Mouse (Mus musculus): Measurements from ENCODE around the gene Ptprf. TPM values are rescaled to one million over a fixed set of nuclear protein-coding genes. Genes with fewer than 3 reads are reported as not detected.

Gene Ptprf
- polyA plus RNA-seq, 1 experiment: 0.67 TPM

- Histone ChIP-seq H3K27ac (replicated peaks; ENCODE audit: low read depth, low read length) (no peak overlapping the region), H3K4me3 (ENCODE audit: insufficient read depth, low read depth, low read length) (no peak overlapping the region), H3K4me1 (ENCODE audit: control insufficient read depth, insufficient read depth, insufficient read length, low read length) (no peaks in the 10 kb centered on the region)
Observed at GRCm38 (mm10) chr4:118162123-118162522, 129.1 kb downstream of the Ptprf start.

Other genes with a start within 250 kb of the Ptprf start
- gene St3gal3, start 156.5 kb downstream of the Ptprf start, polyA plus RNA-seq (2012; ENCODE audit: insufficient read depth, insufficient read length, missing spikeins): 27.5 and 34.3 TPM in 2 replicates
- 12.1 and 12.6 TPM in 2 replicates for gene Kdm4a, start 111.4 kb downstream of the Ptprf start, polyA plus RNA-seq (2012; ENCODE audit: insufficient read depth, insufficient read length, missing spikeins)
- 4.0 and 6.1 TPM in 2 replicates for gene Szt2, start 117.9 kb upstream of the Ptprf start, polyA plus RNA-seq (2012; ENCODE audit: insufficient read depth, insufficient read length, missing spikeins)
- 38.0 and 38.3 TPM in 2 replicates for gene Med8, start 117.9 kb upstream of the Ptprf start, polyA plus RNA-seq (2012; ENCODE audit: insufficient read depth, insufficient read length, missing spikeins)
- gene Elovl1, start 136.7 kb upstream of the Ptprf start, polyA plus RNA-seq (2012; ENCODE audit: insufficient read depth, insufficient read length, missing spikeins): 9.4 and 10.7 TPM in 2 replicates
- 1.6 TPM in 1 of 2 replicates, not detected in the other for gene Cdc20, start 145.9 kb upstream of the Ptprf start, polyA plus RNA-seq (2012; ENCODE audit: insufficient read depth, insufficient read length, missing spikeins)
- not detected in 2 replicates for gene Mpl, start 166.1 kb upstream of the Ptprf start, polyA plus RNA-seq (2012; ENCODE audit: insufficient read depth, insufficient read length, missing spikeins)
- 8.1 and 18.8 TPM in 2 replicates for gene Tie1, start 198.7 kb upstream of the Ptprf start, polyA plus RNA-seq (2012; ENCODE audit: insufficient read depth, insufficient read length, missing spikeins)
- gene 2610528J11Rik, start 235.6 kb upstream of the Ptprf start, polyA plus RNA-seq (2012; ENCODE audit: insufficient read depth, insufficient read length, missing spikeins): not detected in 2 replicates

All from brown adipose tissue, adult 24 weeks (tissue).